ENCODE assay signal across 8 mouse cellular contexts in genomic region chr3:65529471-65530215, GRCm38 (mm10). TPM values are rescaled to one million over a fixed set of nuclear protein-coding genes. Genes with fewer than 3 reads are reported as not detected.
DNase-seq lines count a peak whose midpoint lies in the region; ATAC-seq lines count a peak whose summit lies in the region.

No protein-coding gene starts in this region.

- ATAC-seq in heart, embryonic 14.5 days (ENCODE audit: insufficient number of reproducible peaks, insufficient read depth, low FRiP score, low read depth) = no peak
- no peak for ATAC-seq in limb, embryonic 12.5 days (ENCODE audit: insufficient number of reproducible peaks, insufficient read depth, low FRiP score, low TSS enrichment, low read depth)
- ATAC-seq in monocyte, adult 5-6 weeks (replicated peaks; ENCODE audit: insufficient number of reproducible peaks, low FRiP score, low TSS enrichment, poor library complexity, severe bottlenecking) = 0 out of 2 replicates have a peak, but pooled peaks have one; percentile 0

- DNase-seq in left cerebral cortex, adult 9 months (ENCODE audit: low spot score in 2 of 2) = peak; percentile 16 to 19
- DNase-seq in left cerebral cortex, adult 11 months (ENCODE audit: low spot score) = no peak
- DNase-seq in Muller cell, postnatal 12 days (ENCODE audit: inconsistent ontology term) = peak; percentile 72
- peak; percentile 17 to 40 for DNase-seq in cerebellum, postnatal 36 days
- no peak for DNase-seq in B cell, adult 2 months

- H3K27me3 ChIP-seq in heart, embryonic 14.5 days (ENCODE audit: control insufficient read depth, insufficient read depth, low read length) = no peaks in the 10 kb centered on the region
- no peaks in the 10 kb centered on the region for H3K27me3 ChIP-seq in limb, embryonic 12.5 days

- peaks cover 0 to 7% of the 10 kb centered on the region in 2 experiments; a peak in 1 of 4 replicates for H3K4me1 ChIP-seq in heart, embryonic 14.5 days (ENCODE audit: control insufficient read depth in 2 of 2, insufficient read depth in 2 of 2, low read length in 2 of 2)
- peaks cover 8% of the 10 kb centered on the region for H3K4me1 ChIP-seq in limb, embryonic 12.5 days (replicated peaks)

- peak overlapping the region; percentile 98 for H3K9ac ChIP-seq in heart, embryonic 14.5 days (ENCODE audit: low read length)
- peak overlapping the region; percentile 90 for H3K9ac ChIP-seq in limb, embryonic 12.5 days (replicated peaks)

- peak overlapping the region; percentile 92 to 99 for H3K27ac ChIP-seq in heart, embryonic 14.5 days (replicated peaks in 1 of 2; ENCODE audit: control insufficient read depth in 1 of 2, insufficient read depth in 1 of 2, low read depth in 2 of 2, low read length in 2 of 2)
- H3K27ac ChIP-seq in limb, embryonic 12.5 days = peak overlapping the region; percentile 97

- peaks cover 13% of the 10 kb centered on the region for H3K36me3 ChIP-seq in heart, embryonic 14.5 days (ENCODE audit: control insufficient read depth, insufficient read depth, low read length)
- H3K36me3 ChIP-seq in limb, embryonic 12.5 days = peaks cover 12% of the 10 kb centered on the region

- peak overlapping the region; percentile 88 to 100 for H3K4me3 ChIP-seq in heart, embryonic 14.5 days (ENCODE audit: control insufficient read depth in 1 of 2, insufficient read depth in 1 of 2, low read depth in 1 of 2, low read length in 2 of 2)
- peak overlapping the region; percentile 84 for H3K4me3 ChIP-seq in limb, embryonic 12.5 days (replicated peaks)

- 3% methylated on average over 19 of the region's 19 CpGs for WGBS in heart, embryonic 14.5 days
- 4% methylated on average over 19 of the region's 19 CpGs for WGBS in limb, embryonic 12.5 days

- no peaks in the 10 kb centered on the region for H3K9me3 ChIP-seq in heart, embryonic 14.5 days (ENCODE audit: control insufficient read depth, low read length)
- no peaks in the 10 kb centered on the region for H3K9me3 ChIP-seq in limb, embryonic 12.5 days

- H3K4me2 ChIP-seq in heart, embryonic 14.5 days (ENCODE audit: low read length) = peak overlapping the region; percentile 69
- H3K4me2 ChIP-seq in limb, embryonic 12.5 days = peak overlapping the region; percentile 83

RNA-seq across cellular contexts. Expression of gene Tiparp, which starts 1.4 kb away (rescaled TPM):
- 26.6 and 27.2 TPM in 2 replicates for polyA plus RNA-seq in heart, embryonic 14.5 days (2014; fragmentation: Nextera tagmentation; extraction: Ambion mirVana)
- 26.8 and 35.6 TPM in 2 replicates for polyA plus RNA-seq in limb, embryonic 12.5 days (2016; fragmentation: Nextera tagmentation; extraction: Ambion mirVana)
- 41.8 to 78.8 TPM (median 72.4 TPM) in 3 replicates for total RNA-seq in monocyte, adult 5-6 weeks (2017)

Comparison
In these comparisons a context has a peak if more than half of its experiments do, and no peak if none do; other contexts are left out.
1. DNase-seq: peak in left cerebral cortex, adult 9 months (2 of 2), Muller cell, postnatal 12 days (single experiment) and cerebellum, postnatal 36 days (2 of 2); none in left cerebral cortex, adult 11 months (single experiment) and B cell, adult 2 months (0 of 2).